Mouse (Mus musculus) spleen, adult 18-20 months (tissue): Measurements from ENCODE around the gene Grip1.

Experiments
- DNase-seq, 2 experiments: peaks; one replicate each; pipeline ENCODE4 v3.0.0; 2022; ENCODE audit warnings: mixed read lengths in 2 of 2

Gene Grip1

DNA sequence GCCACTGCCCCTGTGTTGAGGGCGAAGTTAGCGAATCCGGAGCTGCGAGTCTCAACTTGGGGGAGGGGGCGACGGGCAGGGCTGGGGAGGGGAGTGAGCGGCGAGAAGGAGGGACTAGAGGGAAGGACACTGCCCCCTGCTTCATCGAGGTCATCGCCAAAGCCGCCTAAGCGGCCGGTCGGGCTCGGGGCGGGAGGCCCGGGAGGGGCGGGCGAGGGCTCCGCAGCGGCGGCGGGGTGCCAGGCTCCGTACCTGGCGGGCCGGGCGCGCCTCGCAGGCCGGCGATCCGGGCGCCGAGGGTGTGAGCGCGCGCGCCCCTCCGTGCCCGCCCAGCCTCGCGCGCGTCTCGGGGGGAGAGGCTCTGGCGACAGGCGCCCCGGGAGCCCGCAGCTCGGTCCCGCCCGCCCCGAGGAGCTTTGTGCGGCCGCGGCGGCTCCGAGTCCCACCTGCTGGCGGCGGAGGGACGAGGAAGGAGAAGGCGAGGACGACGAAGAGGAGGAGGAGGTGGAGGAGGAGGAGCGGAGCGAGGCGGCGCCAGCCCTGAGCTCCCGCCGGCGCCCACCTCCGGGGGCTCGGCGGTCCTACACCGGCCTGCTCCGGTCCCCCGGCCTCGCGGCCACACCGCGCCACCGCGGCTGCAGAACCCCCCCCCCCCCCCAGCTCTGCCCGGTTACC, at the start of gene Grip1:
TSS of gene Grip1 (plus strand) at position 400 of the 675 bp plus-strand sequence.
- DNase-seq, result no peak

- DNase-seq, result no peak
Measured at GRCm38 (mm10) chr10:119405103-119405502, 48.5 kb upstream of the Grip1 start.

- DNase-seq, result no peak
Measured at GRCm38 (mm10) chr10:119405612-119406011, 48.0 kb upstream of the Grip1 start.

DNA sequence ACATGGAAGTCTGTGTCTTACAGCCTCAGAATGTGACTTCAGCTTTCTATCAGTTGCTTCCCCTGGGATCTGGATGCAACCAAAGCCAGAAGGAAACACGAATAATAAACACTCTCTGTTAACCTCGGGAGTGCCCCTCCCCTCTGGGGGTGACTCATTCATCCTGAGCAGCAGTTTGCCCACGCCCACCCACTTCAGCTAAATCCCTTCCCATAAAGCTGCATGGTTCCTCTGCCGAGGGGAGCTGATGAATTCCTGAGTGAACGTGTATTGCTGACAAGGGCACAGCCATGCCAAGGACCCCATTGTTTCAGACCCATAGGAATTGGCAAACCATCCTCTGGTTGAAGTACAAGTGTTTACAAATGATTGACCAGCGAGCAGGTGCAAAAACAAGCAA, 45.3 kb upstream of the Grip1 start:
- no peak for DNase-seq

GRCm38 (mm10) chr10:119413238-119413637, 40.4 kb upstream of the Grip1 start:
- no peak for DNase-seq

GRCm38 (mm10) chr10:119415106-119415505, 38.5 kb upstream of the Grip1 start:
- DNase-seq, result no peak

DNA sequence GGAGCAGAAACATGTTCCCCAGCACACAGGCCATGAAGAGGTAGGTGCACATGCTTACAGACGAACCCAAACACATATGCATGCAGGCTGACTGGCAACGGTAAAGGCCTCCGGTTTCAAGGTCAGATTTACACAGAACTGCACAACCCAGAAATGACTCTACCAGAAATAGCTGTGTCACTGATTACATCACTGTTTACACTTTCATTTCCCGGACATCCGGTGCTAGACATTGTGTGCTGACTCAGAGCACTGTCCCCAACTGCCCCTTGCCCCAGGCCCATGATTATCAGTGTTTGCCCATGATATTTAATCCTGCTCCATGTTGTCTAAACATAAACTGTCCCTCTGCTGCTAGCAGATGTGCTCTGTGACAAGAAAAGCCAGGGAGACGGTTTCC, 32.2 kb upstream of the Grip1 start:
- DNase-seq, result no peak

DNA sequence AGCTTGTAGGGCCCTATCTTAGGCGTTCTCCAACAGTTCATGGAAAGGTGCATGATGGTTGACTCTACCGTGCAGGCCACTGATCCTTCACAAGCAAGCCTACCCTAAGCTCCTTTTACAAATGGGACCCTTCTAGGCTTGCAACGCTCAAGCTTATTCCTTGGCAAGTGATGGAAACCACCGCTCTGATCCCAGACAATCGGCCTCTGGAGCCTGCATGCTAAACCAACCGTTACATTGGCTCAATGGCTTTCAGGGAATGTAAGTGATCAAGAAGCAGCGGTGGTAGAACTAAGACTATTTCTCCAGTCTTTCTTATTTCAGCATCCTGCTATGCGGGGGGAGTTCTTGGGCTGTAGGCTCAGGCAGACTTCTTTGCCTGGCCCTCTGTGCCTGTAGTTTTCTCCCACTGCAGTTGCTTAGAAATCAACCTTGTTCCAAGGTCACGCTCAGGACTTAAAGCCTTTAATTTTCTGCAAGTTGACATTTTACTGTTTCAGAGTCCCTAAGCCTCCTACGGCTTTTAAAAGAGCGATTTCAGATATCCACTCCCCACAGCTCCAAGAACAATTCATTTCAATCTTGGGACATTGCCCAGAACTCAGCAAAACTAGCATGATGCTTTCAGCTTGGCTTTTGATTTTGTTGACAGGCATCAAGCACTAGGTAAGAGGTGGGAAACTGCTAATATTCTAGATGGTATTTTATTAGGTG, 29.7 kb upstream of the Grip1 start:
- no peak for DNase-seq

DNA sequence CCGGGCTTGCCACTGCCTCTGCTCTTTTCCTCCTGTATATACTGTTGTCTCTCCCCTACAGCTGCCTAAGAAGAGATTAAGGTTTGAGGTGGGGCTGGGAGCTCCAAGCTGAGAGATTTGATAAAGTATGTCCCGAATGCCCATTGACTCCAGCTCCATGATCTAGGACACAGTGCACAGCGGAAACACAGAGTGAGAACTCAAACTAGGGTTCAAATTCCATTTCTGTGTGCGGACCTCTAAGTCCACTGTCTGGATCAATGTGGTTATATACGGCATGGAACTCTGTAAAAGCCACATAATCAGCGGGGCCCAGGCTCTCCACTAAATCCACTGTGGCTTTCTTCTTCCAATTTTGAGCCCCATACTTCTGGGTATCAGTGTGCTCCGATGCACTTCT, 26.0 kb upstream of the Grip1 start:
- no peak for DNase-seq

GRCm38 (mm10) chr10:119428106-119428505, 25.5 kb upstream of the Grip1 start:
- DNase-seq, result no peak

- DNase-seq, result no peak
Measured at GRCm38 (mm10) chr10:119430240-119430639, 23.4 kb upstream of the Grip1 start.

- no peak for DNase-seq
Measured at GRCm38 (mm10) chr10:119431801-119432200, 21.8 kb upstream of the Grip1 start.

DNA sequence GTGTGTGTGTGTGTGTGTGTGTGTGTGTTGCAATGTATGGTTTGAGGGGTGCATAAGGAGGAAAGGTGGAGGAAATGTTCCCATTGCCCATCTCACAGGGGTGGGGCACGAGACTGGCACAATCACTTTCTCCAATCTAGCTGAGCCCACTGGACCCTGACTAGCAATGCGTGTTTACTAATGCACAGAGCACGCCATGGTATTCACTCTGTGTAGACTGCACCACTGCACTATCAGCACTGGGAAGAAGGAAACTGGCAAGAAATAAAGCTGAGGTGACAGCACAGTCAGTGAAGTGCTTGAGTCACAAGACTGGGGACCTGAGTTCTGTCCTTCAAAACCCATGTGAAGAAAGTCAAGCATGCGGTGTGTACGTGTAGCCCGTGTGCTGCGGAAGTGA, 17.8 kb upstream of the Grip1 start:
- no peak for DNase-seq

- DNase-seq, result no peak
Measured at GRCm38 (mm10) chr10:119437319-119437718, 16.3 kb upstream of the Grip1 start.

DNA sequence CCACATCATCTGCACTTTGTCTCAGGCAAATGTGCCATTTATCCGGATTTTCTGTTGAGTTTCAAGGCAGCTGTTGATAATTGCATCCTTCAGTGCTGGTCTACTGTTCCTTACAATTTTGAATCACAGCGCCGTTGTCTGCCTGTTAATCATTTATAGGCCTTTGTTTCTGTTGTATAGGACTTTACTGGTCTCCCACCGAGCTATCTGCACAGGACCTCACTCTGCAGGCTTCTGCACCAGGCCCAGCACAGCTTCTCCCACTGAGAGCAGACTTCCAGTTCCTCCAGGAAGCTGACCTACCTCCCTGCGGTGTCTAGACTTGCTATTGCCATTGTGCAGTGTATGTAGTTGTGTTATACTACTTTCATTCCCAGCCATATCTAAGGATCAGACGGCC, 11.9 kb upstream of the Grip1 start:
- no peak for DNase-seq

GRCm38 (mm10) chr10:119447392-119447914, 6.2 kb upstream of the Grip1 start:
- DNase-seq, result no peak

GRCm38 (mm10) chr10:119447930-119448329, 5.7 kb upstream of the Grip1 start:
- DNase-seq, result no peak

GRCm38 (mm10) chr10:119452698-119453097, 932 bp upstream of the Grip1 start:
- DNase-seq, result no peak

- no peak for DNase-seq
Measured at GRCm38 (mm10) chr10:119454106-119454667, 557 bp downstream of the Grip1 start.

GRCm38 (mm10) chr10:119454668-119455542, 1.3 kb downstream of the Grip1 start:
- DNase-seq, result no peak

DNA sequence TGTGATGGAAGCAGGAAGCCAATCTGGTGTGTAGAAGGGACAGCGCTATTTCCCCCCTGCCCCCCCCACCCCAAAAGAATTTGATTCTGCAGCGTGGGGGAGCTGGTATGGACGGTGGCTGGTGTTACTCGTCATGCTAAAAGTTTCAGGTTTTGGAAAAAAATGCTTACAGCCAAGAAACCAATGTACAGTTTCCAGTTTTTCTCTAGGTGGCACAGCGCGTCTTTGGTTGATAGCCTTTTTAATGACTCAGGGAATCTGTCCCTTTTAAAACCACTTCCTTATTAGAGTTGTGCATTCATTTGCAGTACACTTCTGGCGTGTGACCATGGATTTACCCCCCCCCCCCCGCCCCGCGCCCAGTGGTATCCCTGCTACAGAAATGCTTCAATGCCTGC, 1.9 kb downstream of the Grip1 start:
- DNase-seq, result no peak

GRCm38 (mm10) chr10:119457121-119457520, 3.5 kb downstream of the Grip1 start:
- no peak for DNase-seq

DNA sequence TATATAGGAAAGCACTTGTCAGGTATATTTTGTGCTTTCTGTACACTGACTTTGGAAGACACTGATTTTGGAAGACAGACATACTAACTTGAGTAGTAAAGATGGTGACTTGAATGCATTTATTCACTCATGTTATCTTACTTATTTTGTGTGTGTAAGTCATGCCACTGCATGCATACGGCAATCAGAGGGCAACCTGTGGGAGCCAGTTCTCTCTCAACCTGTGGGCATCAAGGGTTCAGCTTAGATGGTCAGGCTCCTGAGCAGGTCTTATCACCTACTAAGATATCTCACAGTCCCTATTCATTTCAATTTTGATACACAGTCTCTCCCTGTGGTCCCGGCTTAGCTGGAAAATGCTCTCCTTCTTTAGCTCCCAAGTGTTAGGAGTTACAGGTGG, 5.4 kb downstream of the Grip1 start:
- no peak for DNase-seq
